Mouse (Mus musculus): ENCODE data around the gene Mxra8. TPM values are rescaled to one million over a fixed set of nuclear protein-coding genes. Genes with fewer than 3 reads are reported as not detected.
A peak's percentile ranks its signal among the peaks of the same experiment; 100 is the strongest.

The Mxra8 gene
- polyA plus RNA-seq, 1 experiment from 2014 or later, result 29.3 TPM

GRCm38 (mm10) chr4:155817533-155817932 is 21.9 kb upstream of the Mxra8 start:
- 79% methylated on average over 4 of the region's 4 CpGs for WGBS
- H3K27me3 ChIP-seq, result no peaks in the 10 kb centered on the region
- peaks cover 20% of the 10 kb centered on the region for H3K4me1 ChIP-seq (replicated peaks)
- no peak overlapping the region for H3K4me3 ChIP-seq
- H3K9me3 ChIP-seq, result no peaks in the 10 kb centered on the region
- H3K9ac ChIP-seq, result no peak overlapping the region
- H3K36me3 ChIP-seq, result peaks cover 83% of the 10 kb centered on the region
- no peak overlapping the region for H3K4me2 ChIP-seq
- H3K27ac ChIP-seq (replicated peaks), result no peak overlapping the region
- no peak for ATAC-seq (ENCODE audit: low read depth)

- Histone ChIP-seq H3K27ac (replicated peaks) (no peak overlapping the region), H3K9me3 (no peaks in the 10 kb centered on the region), H3K4me1 (replicated peaks) (no peaks in the 10 kb centered on the region), H3K36me3 (peaks cover 95% of the 10 kb centered on the region), H3K9ac (no peak overlapping the region), H3K27me3 (no peaks in the 10 kb centered on the region), H3K4me3 (no peak overlapping the region), H3K4me2 (no peak overlapping the region)
- WGBS, result 84% methylated on average over 7 of the region's 7 CpGs
- no peak for ATAC-seq (ENCODE audit: low read depth)
Measured at GRCm38 (mm10) chr4:155821025-155821424, 18.5 kb upstream of the Mxra8 start.

GRCm38 (mm10) chr4:155823443-155823842 is 16.0 kb upstream of the Mxra8 start:
- ATAC-seq (ENCODE audit: low read depth), result no peak
- Histone ChIP-seq H3K4me2 (no peak overlapping the region), H3K36me3 (peaks cover 94% of the 10 kb centered on the region), H3K9me3 (no peaks in the 10 kb centered on the region), H3K27me3 (no peaks in the 10 kb centered on the region), H3K4me3 (no peak overlapping the region), H3K27ac (replicated peaks) (no peak overlapping the region), H3K9ac (no peak overlapping the region), H3K4me1 (replicated peaks) (no peaks in the 10 kb centered on the region)
- WGBS, result 94% methylated on average over 16 of the region's 16 CpGs

GRCm38 (mm10) chr4:155829866-155830265 is 9.6 kb upstream of the Mxra8 start:
- peaks cover 43% of the 10 kb centered on the region for H3K36me3 ChIP-seq
- H3K4me1 ChIP-seq (replicated peaks), result peaks cover 33% of the 10 kb centered on the region
- ATAC-seq (ENCODE audit: low read depth), result no peak
- 94% methylated on average over 4 of the region's 4 CpGs for WGBS
- no peak overlapping the region for H3K9ac ChIP-seq
- no peak overlapping the region for H3K4me3 ChIP-seq
- no peaks in the 10 kb centered on the region for H3K27me3 ChIP-seq
- H3K27ac ChIP-seq (replicated peaks), result no peak overlapping the region
- no peaks in the 10 kb centered on the region for H3K9me3 ChIP-seq
- H3K4me2 ChIP-seq, result no peak overlapping the region

GRCm38 (mm10) chr4:155830596-155830995 is 8.9 kb upstream of the Mxra8 start:
- ATAC-seq (ENCODE audit: low read depth), result no peak
- peak overlapping the region; percentile 85 for H3K27ac ChIP-seq (replicated peaks)
- peak overlapping the region; percentile 41; the same call in 1 of the 2 replicates for H3K9ac ChIP-seq
- peaks cover 33% of the 10 kb centered on the region for H3K4me1 ChIP-seq (replicated peaks)
- H3K9me3 ChIP-seq, result no peaks in the 10 kb centered on the region
- H3K4me3 ChIP-seq, result peak overlapping the region; percentile 94
- peak overlapping the region; percentile 100 for H3K4me2 ChIP-seq
- WGBS, result 57% methylated on average over 8 of the region's 8 CpGs
- no peaks in the 10 kb centered on the region for H3K27me3 ChIP-seq
- H3K36me3 ChIP-seq, result peaks cover 36% of the 10 kb centered on the region

- Histone ChIP-seq H3K9ac (peak within 1 kb of the TSS; percentile 92), H3K4me1 (replicated peaks) (peaks cover 33% of the 10 kb centered on the region), H3K9me3 (no peaks in the 10 kb centered on the region), H3K4me2 (peak within 1 kb of the TSS; percentile 100), H3K4me3 (peak within 1 kb of the TSS; percentile 94), H3K27me3 (no peaks in the 10 kb centered on the region), H3K36me3 (peaks cover 33% of the 10 kb centered on the region), H3K27ac (replicated peaks) (peak within 1 kb of the TSS; percentile 85)
- ATAC-seq (ENCODE audit: low read depth), result peak; percentile 91
- WGBS, result under 1% methylated on average over 49 of the region's 49 CpGs
Measured at GRCm38 (mm10) chr4:155831205-155831766, 8.2 kb upstream of the Mxra8 start, which contains the start of gene Aurkaip1. TSS of gene Aurkaip1 (plus strand) at chr4:155831272.

- H3K27me3 ChIP-seq, result no peaks in the 10 kb centered on the region
Measured at GRCm38 (mm10) chr4:155831831-155832230, 7.6 kb upstream of the Mxra8 start.

GRCm38 (mm10) chr4:155832321-155832720 is 7.2 kb upstream of the Mxra8 start:
- no peak for ATAC-seq (ENCODE audit: low read depth)
- Histone ChIP-seq H3K4me2 (peak overlapping the region; percentile 100), H3K36me3 (peaks cover 23% of the 10 kb centered on the region), H3K4me1 (replicated peaks) (peaks cover 33% of the 10 kb centered on the region), H3K27ac (replicated peaks) (peak overlapping the region; percentile 85; the same call in 1 of the 2 replicates), H3K9me3 (no peaks in the 10 kb centered on the region), H3K27me3 (no peaks in the 10 kb centered on the region), H3K9ac (peak overlapping the region; percentile 92), H3K4me3 (peak overlapping the region; percentile 94)
- 54% methylated on average over 10 of the region's 10 CpGs for WGBS

More at GRCm38 (mm10) chr4:155831831-155832230, 7.6 kb upstream of the Mxra8 start:
- H3K4me1 ChIP-seq (replicated peaks), result peaks cover 33% of the 10 kb centered on the region
- H3K9me3 ChIP-seq, result no peaks in the 10 kb centered on the region
- H3K27ac ChIP-seq (replicated peaks), result peak overlapping the region; percentile 85
- WGBS, result 1% methylated on average over 25 of the region's 25 CpGs
- peak overlapping the region; percentile 94 for H3K4me3 ChIP-seq
- peak overlapping the region; percentile 100 for H3K4me2 ChIP-seq
- no peak for ATAC-seq (ENCODE audit: low read depth)
- peaks cover 28% of the 10 kb centered on the region for H3K36me3 ChIP-seq
- peak overlapping the region; percentile 92 for H3K9ac ChIP-seq

GRCm38 (mm10) chr4:155833234-155833633 is 6.2 kb upstream of the Mxra8 start:
- Histone ChIP-seq H3K4me1 (replicated peaks) (peaks cover 33% of the 10 kb centered on the region), H3K4me3 (no peak overlapping the region), H3K4me2 (peak overlapping the region; percentile 100; the same call in 1 of the 2 replicates), H3K9me3 (no peaks in the 10 kb centered on the region), H3K9ac (0 out of 2 replicates have a peak overlapping the region, but pooled peaks have one; percentile 92), H3K27ac (replicated peaks) (no peak overlapping the region), H3K36me3 (peaks cover 13% of the 10 kb centered on the region; the same call in 1 of the 2 replicates), H3K27me3 (no peaks in the 10 kb centered on the region)
- 89% methylated on average over 4 of the region's 4 CpGs for WGBS
- no peak for ATAC-seq (ENCODE audit: low read depth)

- Histone ChIP-seq H3K4me3 (no peak overlapping the region), H3K4me1 (replicated peaks) (peaks cover 33% of the 10 kb centered on the region), H3K9me3 (no peaks in the 10 kb centered on the region), H3K27ac (replicated peaks) (peak overlapping the region; percentile 84), H3K27me3 (no peaks in the 10 kb centered on the region), H3K36me3 (peaks cover 10% of the 10 kb centered on the region; the same call in 1 of the 2 replicates), H3K4me2 (no peak overlapping the region), H3K9ac (no peak overlapping the region)
- ATAC-seq (ENCODE audit: low read depth), result peak; percentile 34; the same call in 1 of the 2 replicates
- WGBS, result 38% methylated on average over 2 of the region's 2 CpGs
Measured at GRCm38 (mm10) chr4:155833836-155834235, 5.6 kb upstream of the Mxra8 start.

GRCm38 (mm10) chr4:155837404-155838010 is 2.0 kb upstream of the Mxra8 start:
- no peak overlapping the region for H3K4me2 ChIP-seq
- 82% methylated on average over 11 of the region's 11 CpGs for WGBS
- H3K9me3 ChIP-seq, result no peaks in the 10 kb centered on the region
- no peak for ATAC-seq (ENCODE audit: low read depth)
- H3K27me3 ChIP-seq, result peaks cover 22% of the 10 kb centered on the region
- peaks cover 45% of the 10 kb centered on the region for H3K4me1 ChIP-seq (replicated peaks)
- no peak overlapping the region for H3K4me3 ChIP-seq
- no peak overlapping the region for H3K9ac ChIP-seq
- H3K36me3 ChIP-seq, result peaks cover 12% of the 10 kb centered on the region
- 0 out of 2 replicates have a peak overlapping the region, but pooled peaks have one; percentile 1 for H3K27ac ChIP-seq (replicated peaks)

Measured in neural tube, embryonic 13.5 days (tissue).